Mouse (Mus musculus) midbrain, postnatal 0 days (tissue): ENCODE results near the gene March5. TPM values are rescaled to one million over a fixed set of nuclear protein-coding genes. Genes with fewer than 3 reads are reported as not detected.

Experiments used
- ATAC-seq: fragments of 200-750 bp; cut with Nextera tagmentation; 2 replicates; pipeline ENCODE4 v1.8.0; 2017; ENCODE audit warnings: moderate number of reproducible peaks, mild to moderate bottlenecking, moderate TSS enrichment, moderate library complexity; ENCODE audit not compliant: low FRiP score
- DNase-seq: peaks from one replicate; pipeline ENCODE4 v3.0.0-alpha.2; 2015; ENCODE audit warnings: low spot score
- H3K27ac ChIP-seq: fragments of 300-500 bp; sonication (generic); 2 replicates; pipeline ENCODE4 v1.5.1; 2014; ENCODE audit warnings: low read depth, mild to moderate bottlenecking, low read length, mixed read lengths
- H3K27me3 ChIP-seq: fragments of 300-500 bp; sonication (generic); 2 replicates; pipeline ENCODE4 v1.6.1; 2014; ENCODE audit warnings: low read length, control low read depth, mixed read lengths; ENCODE audit not compliant: insufficient read depth
- H3K36me3 ChIP-seq: fragments of 300-500 bp; sonication (generic); 2 replicates; pipeline ENCODE4 v1.6.1; 2014; ENCODE audit warnings: low read length, control low read depth, mixed read lengths; ENCODE audit not compliant: insufficient read depth
- H3K4me1 ChIP-seq: fragments of 300-500 bp; sonication (generic); 2 replicates; pipeline ENCODE4 v1.6.1; 2014; ENCODE audit warnings: mild to moderate bottlenecking, control low read depth, antibody characterized with exemption, low read length, mixed read lengths; ENCODE audit not compliant: insufficient read depth
- H3K4me2 ChIP-seq: fragments of 300-500 bp; sonication (generic); 2 replicates; pipeline ENCODE4 v1.6.1; 2014; ENCODE audit warnings: low read depth, mild to moderate bottlenecking, low read length, mixed read lengths; ENCODE audit not compliant: poor library complexity, severe bottlenecking
- H3K4me3 ChIP-seq: fragments of 300-500 bp; sonication (generic); 2 replicates; pipeline ENCODE4 v1.5.1; 2014; ENCODE audit warnings: low read depth, mild to moderate bottlenecking, low read length, moderate library complexity
- H3K9ac ChIP-seq: fragments of 300-500 bp; sonication (generic); replicated peaks from 2 replicates; pipeline ENCODE4 v1.6.1; 2014; ENCODE audit warnings: mild to moderate bottlenecking, low read length, moderate library complexity, mixed read lengths; ENCODE audit not compliant: poor library complexity, severe bottlenecking
- H3K9me3 ChIP-seq: fragments of 300-500 bp; sonication (generic); 2 replicates; pipeline ENCODE4 v1.6.1; 2016; ENCODE audit warnings: low read length, control low read depth
- CTCF ChIP-seq: IDR thresholded peaks from 2 replicates; pipeline ENCODE4 v1.5.1; 2016; ENCODE audit warnings: antibody characterized with exemption, mild to moderate bottlenecking
- WGBS: fragments of 180-500 bp; shearing (Covaris S2); extraction: QIAGEN DNeasy Blood & Tissue Kit; methylation state at CpG from one replicate; pipeline ENCODE4 v1.1.7; 2014; 5-methylcytosine and 5-hydroxymethylcytosine counted together
- polyA plus RNA-seq: library from polyadenylated mRNA; unstranded; fragments of >200 nt; fragmentation: Nextera tagmentation; extraction: Ambion mirVana; gene quantifications from 2 replicates; pipeline ENCODE4 v1.2.1, GENCODE M21; 2015
- total RNA-seq: library from RNA; depleted of rRNA; stranded (reverse); fragments of >200 nt; gene quantifications from 2 replicates; pipeline ENCODE4 v1.2.3, GENCODE M21; 2014

March5 gene
- total and polyA plus RNA-seq, 2 experiments from 2014 or later: 79.9 to 97.0 TPM

DNA sequence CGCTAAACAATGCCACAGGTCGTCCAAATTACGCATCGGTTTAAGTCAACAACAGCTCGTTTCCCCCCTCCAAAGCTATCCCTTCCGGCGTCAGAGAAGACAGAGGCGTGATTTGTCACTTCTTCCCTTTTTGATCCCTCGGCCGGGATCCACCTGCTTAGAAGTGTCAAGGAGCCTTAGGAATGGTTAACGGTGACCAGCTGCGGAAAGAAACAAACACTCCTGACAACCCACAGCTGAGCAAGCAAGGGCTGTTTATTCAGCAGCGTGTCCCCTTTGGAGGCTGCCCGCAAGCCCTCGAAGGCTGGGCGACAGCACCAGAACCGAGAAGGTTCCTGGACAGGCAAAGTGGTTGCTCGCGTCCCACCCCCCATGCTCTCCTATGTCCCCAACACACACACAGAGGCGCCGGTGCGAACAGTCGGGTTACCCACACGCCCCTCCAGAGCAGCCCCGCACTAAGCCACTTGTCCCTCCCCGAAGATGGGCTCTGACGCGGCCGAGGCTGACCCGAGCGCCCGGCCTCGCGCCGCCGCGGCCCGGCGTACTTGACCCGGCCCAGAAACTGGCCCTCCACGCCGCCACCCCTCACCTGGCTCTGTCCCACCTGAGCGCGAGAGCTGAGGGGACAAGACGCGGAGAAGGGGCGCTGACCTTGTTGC is 571 bp upstream of the March5 start:
- Histone ChIP-seq H3K4me2 (peak overlapping the region; percentile 82), H3K4me1 (no peaks in the 10 kb centered on the region), H3K27ac (peak overlapping the region; percentile 83), H3K4me3 (peak overlapping the region; percentile 100), H3K9ac (peak overlapping the region; percentile 91), H3K36me3 (no peaks in the 10 kb centered on the region), H3K9me3 (no peaks in the 10 kb centered on the region), H3K27me3 (no peaks in the 10 kb centered on the region)
- WGBS: 1% methylated on average over 47 of the region's 47 CpGs
- TF ChIP-seq CTCF: no peak
- ATAC-seq: peak; percentile 78
- peak; percentile 63 for DNase-seq

- Histone ChIP-seq H3K27me3 (no peaks in the 10 kb centered on the region), H3K4me2 (peak within 1 kb of the TSS; percentile 82), H3K36me3 (no peaks in the 10 kb centered on the region), H3K9ac (peak within 1 kb of the TSS; percentile 91), H3K9me3 (no peaks in the 10 kb centered on the region), H3K4me1 (no peaks in the 10 kb centered on the region), H3K4me3 (peak within 1 kb of the TSS; percentile 100), H3K27ac (peak within 1 kb of the TSS; percentile 83)
- TF ChIP-seq CTCF: peak; percentile 75
- peak; percentile 73 for DNase-seq
- ATAC-seq: no peak
- WGBS: 2% methylated on average over 15 of the region's 15 CpGs
Measured at GRCm38 (mm10) chr19:37208176-37208755, 923 bp downstream of the March5 start, which contains the start of gene Cpeb3. Gene Cpeb3 (minus strand): TSS chr19:37208601.

DNA sequence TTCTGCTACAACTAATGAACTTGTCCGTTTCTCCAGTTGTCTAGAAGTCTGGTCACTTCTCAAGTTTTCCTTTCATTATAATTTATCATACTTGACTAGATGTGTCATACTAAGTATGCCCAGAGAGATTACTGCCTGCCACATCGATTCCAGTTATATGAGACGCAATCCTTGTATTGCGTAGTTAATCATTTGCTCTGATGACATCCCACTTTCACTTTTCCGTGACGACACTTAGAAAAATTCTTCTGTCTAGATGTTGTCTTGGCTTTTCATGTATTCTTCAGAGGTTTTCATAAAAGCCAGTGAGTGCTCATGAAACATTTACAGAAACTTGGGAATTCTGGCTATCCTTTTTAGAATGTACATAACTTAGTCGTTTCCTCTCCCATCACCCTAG is 1.6 kb downstream of the March5 start:
- Histone ChIP-seq H3K4me1 (no peaks in the 10 kb centered on the region), H3K9me3 (no peaks in the 10 kb centered on the region), H3K27ac (no peak overlapping the region), H3K9ac (no peak overlapping the region), H3K4me3 (peak overlapping the region; percentile 100; the same call in 1 of the 2 replicates), H3K36me3 (no peaks in the 10 kb centered on the region), H3K4me2 (peak overlapping the region; percentile 82), H3K27me3 (no peaks in the 10 kb centered on the region)
- 75% methylated on average over 7 of the region's 7 CpGs for WGBS
- no peak for TF ChIP-seq CTCF
- DNase-seq (no peak), ATAC-seq (no peak)

DNA sequence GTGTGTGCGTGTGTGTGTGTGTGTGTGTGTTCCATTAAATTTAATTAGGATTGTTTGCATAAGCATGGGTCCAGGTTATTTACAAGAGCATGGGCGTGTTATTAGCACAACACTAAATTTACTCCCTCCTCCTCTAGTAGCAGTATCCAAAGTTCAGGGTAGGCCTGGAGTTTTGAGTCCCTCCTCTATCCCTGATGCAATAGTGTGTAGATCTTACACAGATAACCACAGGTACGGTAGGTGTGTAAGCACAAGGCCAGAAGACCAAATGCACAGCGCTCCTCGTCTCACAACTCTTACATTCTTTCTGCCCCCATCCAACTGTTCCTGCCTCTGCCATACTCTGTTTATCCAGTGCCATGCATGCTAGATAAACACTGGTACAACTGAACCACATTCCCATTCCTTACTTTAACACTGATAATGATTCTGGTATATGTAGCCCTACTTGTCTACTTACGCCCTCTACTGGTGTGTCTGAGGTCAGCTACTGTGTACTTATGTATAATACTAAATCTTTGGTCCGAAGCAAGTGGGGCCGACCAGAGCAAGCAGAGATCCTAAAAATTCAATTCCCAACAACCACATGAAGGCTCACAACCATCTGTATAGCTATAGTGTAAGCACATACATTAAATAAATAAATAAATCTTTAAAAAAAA is 2.3 kb downstream of the March5 start:
- Histone ChIP-seq H3K27me3 (no peaks in the 10 kb centered on the region), H3K4me3 (no peak overlapping the region), H3K9me3 (no peaks in the 10 kb centered on the region), H3K9ac (no peak overlapping the region), H3K36me3 (no peaks in the 10 kb centered on the region), H3K27ac (no peak overlapping the region), H3K4me1 (no peaks in the 10 kb centered on the region), H3K4me2 (0 out of 2 replicates have a peak overlapping the region, but pooled peaks have one; percentile 82)
- DNase-seq: no peak
- 90% methylated on average over 8 of the region's 8 CpGs for WGBS
- ATAC-seq: no peak
- peak; percentile 61 for TF ChIP-seq CTCF

GRCm38 (mm10) chr19:37210457-37210856 is 3.1 kb downstream of the March5 start:
- ATAC-seq: no peak
- Histone ChIP-seq H3K27ac (no peak overlapping the region), H3K9ac (no peak overlapping the region), H3K4me3 (no peak overlapping the region), H3K4me2 (no peak overlapping the region), H3K27me3 (no peaks in the 10 kb centered on the region), H3K4me1 (no peaks in the 10 kb centered on the region), H3K36me3 (no peaks in the 10 kb centered on the region), H3K9me3 (no peaks in the 10 kb centered on the region)
- TF ChIP-seq CTCF: no peak
- no peak for DNase-seq
- WGBS: 92% methylated on average over 4 of the region's 4 CpGs

- Histone ChIP-seq H3K4me2 (no peak overlapping the region), H3K9ac (no peak overlapping the region), H3K4me1 (no peaks in the 10 kb centered on the region), H3K9me3 (no peaks in the 10 kb centered on the region), H3K27me3 (no peaks in the 10 kb centered on the region), H3K4me3 (no peak overlapping the region), H3K27ac (no peak overlapping the region), H3K36me3 (no peaks in the 10 kb centered on the region)
- ATAC-seq (no peak), DNase-seq (no peak)
- 96% methylated on average over 3 of the region's 3 CpGs for WGBS
- TF ChIP-seq CTCF: no peak
Measured at GRCm38 (mm10) chr19:37211416-37211815, 4.1 kb downstream of the March5 start.
